ENCODE assay signal across 22 mouse cellular contexts in genomic region chr5:115083492-115083891, GRCm38 (mm10). TPM values are rescaled to one million over a fixed set of nuclear protein-coding genes. Genes with fewer than 3 reads are reported as not detected.
"Had no signal": no experiment of that assay in that cellular context is flagged by ENCODE, and none has a peak within 500 bp of the region (broad histone marks: within the 10 kb centered on the region; RNA-seq: fewer than 3 reads in every experiment).

No protein-coding gene starts in this region.

- H3K4me3 ChIP-seq: intestine, embryonic 15.5 days; liver, embryonic 13.5 days; megakaryocyte, embryonic 14.5 days; midbrain, embryonic 10.5 days; midbrain, embryonic 13.5 days; myocyte had no signal

- ATAC-seq: intestine, embryonic 15.5 days; lung, postnatal 0 days; midbrain, embryonic 13.5 days; midbrain, embryonic 16.5 days had no signal

- H3K27ac ChIP-seq: intestine, embryonic 15.5 days; liver, embryonic 13.5 days; macrophage; midbrain, embryonic 10.5 days; midbrain, embryonic 13.5 days had no signal

- DNase-seq: kidney, adult 11 months; kidney, adult 9 months; kidney, postnatal 14 days; kidney, postnatal 4 days; layer of hippocampus, adult 9-11 months; liver, embryonic 13.5 days; lung, embryonic 14.5 days had no signal

RNA-seq across cellular contexts. Expression of gene Gm10401, which starts 14.6 kb away (rescaled TPM):
- total RNA-seq: layer of hippocampus, adult 18-20 months; layer of hippocampus, postnatal 25 days; left cerebral cortex, adult 18-20 months; left cerebral cortex, postnatal 10 days; left cerebral cortex, postnatal 36 days; liver, adult 2 months; monocyte, adult 5-6 weeks had no signal
